Mouse (Mus musculus) c-Kit-negative CD71-positive TER-119-positive erythroid progenitor cells, embryonic 14.5 days (primary cell): ENCODE measurements around the gene Gfap.

Experiments
- DNase-seq: peaks from one replicate; pipeline ENCODE4 v3.0.0-alpha.2; 2013; ENCODE audit warnings: low read depth, low spot score

Gene Gfap

GRCm38 (mm10) chr11:102896641-102897040, 4.1 kb downstream of the Gfap start:
- DNase-seq, result no peak

GRCm38 (mm10) chr11:102895779-102896178, 4.9 kb downstream of the Gfap start:
- DNase-seq, result peak; percentile 79

- no peak for DNase-seq
Observed at GRCm38 (mm10) chr11:102894716-102895115, 6.0 kb downstream of the Gfap start.

- DNase-seq, result peak; percentile 76
Observed at GRCm38 (mm10) chr11:102893015-102893651, 7.6 kb downstream of the Gfap start.

- no peak for DNase-seq
Observed at GRCm38 (mm10) chr11:102890096-102890495, 10.6 kb downstream of the Gfap start.

- no peak for DNase-seq
Observed at GRCm38 (mm10) chr11:102888135-102888534, 12.6 kb downstream of the Gfap start.

GRCm38 (mm10) chr11:102887433-102887832, 13.3 kb downstream of the Gfap start:
- no peak for DNase-seq

GRCm38 (mm10) chr11:102884616-102885219, 16.0 kb downstream of the Gfap start, which contains the start of gene Fam187a:
Gene Fam187a (plus strand): TSS chr11:102885169.
- no peak for DNase-seq

- DNase-seq, result no peak
Observed at GRCm38 (mm10) chr11:102881314-102882198, 19.2 kb downstream of the Gfap start.

- DNase-seq, result peak; percentile 98
Observed at GRCm38 (mm10) chr11:102880585-102881313, 20.0 kb downstream of the Gfap start, which contains the start of the genes Eftud2 and Ccdc103. Gene Eftud2 (minus strand): TSS chr11:102880985. Gene Ccdc103 (plus strand): TSS chr11:102881204.

- no peak for DNase-seq
Observed at GRCm38 (mm10) chr11:102879558-102879957, 21.2 kb downstream of the Gfap start.

GRCm38 (mm10) chr11:102874801-102875334, 25.8 kb downstream of the Gfap start:
- no peak for DNase-seq

GRCm38 (mm10) chr11:102864272-102864671, 36.4 kb downstream of the Gfap start:
- no peak for DNase-seq

- DNase-seq, result no peak
Observed at GRCm38 (mm10) chr11:102859933-102860332, 40.8 kb downstream of the Gfap start.

- DNase-seq, result no peak
Observed at GRCm38 (mm10) chr11:102858951-102859350, 41.8 kb downstream of the Gfap start.

GRCm38 (mm10) chr11:102855941-102856340, 44.8 kb downstream of the Gfap start:
- no peak for DNase-seq

- peak; percentile 54 for DNase-seq
Observed at GRCm38 (mm10) chr11:102853760-102854159, 47.0 kb downstream of the Gfap start.

GRCm38 (mm10) chr11:102851883-102852282, 48.8 kb downstream of the Gfap start:
- DNase-seq, result no peak

- no peak for DNase-seq
Observed at GRCm38 (mm10) chr11:102845926-102846325, 54.8 kb downstream of the Gfap start.

- DNase-seq, result no peak
Observed at GRCm38 (mm10) chr11:102838616-102839150, 62.0 kb downstream of the Gfap start.

- no peak for DNase-seq
Observed at GRCm38 (mm10) chr11:102838126-102838525, 62.6 kb downstream of the Gfap start.
